Mouse (Mus musculus): ENCODE results near the gene 1700061G19Rik.

Gene 1700061G19Rik

DNA sequence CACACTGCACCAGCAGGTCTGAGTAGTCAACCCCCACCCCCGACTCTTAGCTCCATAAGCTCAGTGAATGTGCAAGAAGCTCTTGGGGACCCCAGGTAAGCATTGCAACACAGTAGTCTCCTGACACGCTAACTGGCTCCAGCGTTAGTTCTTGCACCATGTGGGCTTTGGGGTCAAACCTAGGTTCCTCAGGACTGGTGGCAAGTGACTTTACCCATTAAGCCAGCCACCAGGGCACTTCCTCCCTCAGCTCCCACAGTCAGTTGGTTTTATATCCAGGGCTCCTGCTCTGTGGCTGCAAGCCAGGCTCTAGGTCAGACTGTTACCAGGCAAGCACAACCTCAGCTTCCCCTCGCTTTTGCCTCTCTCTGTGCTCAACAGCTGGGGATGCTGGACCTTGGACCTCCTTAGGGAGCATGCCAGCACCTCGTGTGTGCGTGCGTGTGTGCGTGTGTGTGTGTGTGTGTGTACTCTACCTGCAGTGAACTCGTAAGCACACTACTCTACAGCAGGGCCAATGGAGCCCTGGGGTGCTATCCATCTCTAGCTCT, 20.2 kb downstream of the 1700061G19Rik start:
- TF ChIP-seq GATA4 (IDR thresholded peaks at IDR 0.05; ENCODE audit: insufficient replicate concordance, low read length), result no peak

DNA sequence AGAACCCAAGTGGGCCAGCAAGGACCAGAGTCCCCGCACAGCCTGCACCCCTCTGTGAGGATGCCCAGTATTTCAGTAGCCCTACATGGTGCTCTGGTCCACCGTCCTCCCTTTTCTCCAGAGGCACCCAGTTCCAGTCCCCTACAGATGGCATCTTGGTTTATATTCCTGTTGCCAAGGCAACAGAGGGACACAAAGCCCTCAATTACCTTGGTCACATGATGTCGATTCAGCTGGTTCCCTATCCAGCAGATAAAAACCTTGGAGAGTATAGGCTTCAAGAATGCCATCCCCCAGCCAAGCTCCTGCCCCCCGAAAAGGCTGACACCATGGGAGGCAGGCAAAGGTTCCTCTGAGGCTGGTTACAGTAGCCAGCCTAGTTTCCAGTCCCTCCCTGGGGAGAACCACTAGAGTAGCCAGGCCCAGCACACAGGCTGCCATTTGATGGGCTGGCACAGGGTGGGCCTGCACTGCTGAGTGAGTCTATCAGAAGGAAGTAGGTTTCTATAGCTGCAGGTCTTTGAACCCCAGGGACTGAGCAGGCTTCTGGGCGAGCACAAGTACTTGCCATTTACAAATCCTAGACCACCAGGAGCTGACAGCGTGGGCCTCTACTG, 21.3 kb downstream of the 1700061G19Rik start:
- no peak for TF ChIP-seq GATA4 (IDR thresholded peaks at IDR 0.05; ENCODE audit: insufficient replicate concordance, low read length)

DNA sequence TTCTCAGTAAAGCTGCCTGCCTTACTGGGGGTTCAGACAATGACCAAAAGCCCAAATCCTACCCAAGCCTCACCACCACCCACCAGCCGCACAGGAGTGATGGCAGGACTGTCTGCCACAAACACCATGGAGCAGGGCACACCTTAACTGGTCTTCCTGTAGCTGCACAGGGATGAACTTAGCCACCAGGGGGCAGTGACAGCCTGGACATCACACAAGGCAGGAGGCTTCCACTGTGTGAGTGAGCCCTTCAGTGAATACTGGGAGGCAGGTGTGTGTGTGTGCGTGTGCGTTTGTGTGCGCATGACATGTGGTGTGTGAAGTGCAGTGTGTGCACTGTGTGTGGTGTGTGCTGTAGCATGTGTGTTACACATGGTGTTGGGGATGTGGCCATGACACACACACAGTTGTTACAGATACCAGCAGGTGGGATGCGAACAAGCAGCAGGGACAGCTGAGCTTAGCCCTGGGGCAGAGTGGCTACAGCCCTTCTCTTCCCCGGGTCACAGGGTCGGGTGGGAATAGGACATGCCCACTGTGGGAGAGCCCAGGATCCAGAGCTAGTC, 22.4 kb downstream of the 1700061G19Rik start:
- TF ChIP-seq GATA4 (IDR thresholded peaks at IDR 0.05; ENCODE audit: insufficient replicate concordance, low read length), result no peak

DNA sequence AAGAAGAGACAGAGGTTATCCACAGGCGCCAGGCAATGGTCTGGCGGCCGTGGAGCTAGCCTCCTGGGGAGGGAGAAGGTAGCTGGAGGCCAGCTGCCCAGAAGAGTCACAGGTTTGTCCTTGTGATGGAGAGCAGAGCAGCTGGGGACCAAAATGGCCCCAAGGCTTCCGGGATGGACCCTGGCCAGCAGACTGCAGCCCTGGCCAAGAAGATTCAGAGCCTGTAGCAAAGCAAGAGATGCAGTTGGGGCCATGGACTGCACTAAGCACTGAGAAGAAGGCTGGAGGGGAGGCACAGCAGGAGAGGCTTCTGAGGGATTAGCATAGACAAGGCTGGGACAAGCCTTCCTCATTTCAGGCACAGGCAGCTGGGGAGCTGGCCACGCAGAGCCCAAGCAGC, 27.4 kb downstream of the 1700061G19Rik start:
- no peak for TF ChIP-seq GATA4 (IDR thresholded peaks at IDR 0.05; ENCODE audit: insufficient replicate concordance, low read length)

DNA sequence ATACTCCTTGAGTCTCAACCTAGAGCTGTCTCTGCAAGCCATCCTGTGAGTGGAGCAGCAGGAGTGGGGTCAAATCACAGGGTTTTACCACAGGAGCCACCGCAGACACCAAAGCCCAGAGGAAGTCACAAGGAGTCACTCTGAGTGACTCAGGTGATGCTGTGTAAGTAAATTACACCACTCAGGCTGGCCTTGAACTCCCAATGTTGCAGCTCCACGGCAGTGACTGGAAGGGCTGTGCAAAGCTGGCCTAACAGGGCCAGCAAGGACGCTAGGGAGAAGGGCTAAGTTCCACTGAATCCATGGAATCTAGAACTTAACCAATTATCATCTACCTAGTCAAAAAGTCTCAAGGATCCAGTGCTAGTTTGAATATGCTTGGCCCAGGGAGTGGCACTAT, 30.9 kb downstream of the 1700061G19Rik start:
- TF ChIP-seq GATA4 (IDR thresholded peaks at IDR 0.05; ENCODE audit: insufficient replicate concordance, low read length), result no peak

DNA sequence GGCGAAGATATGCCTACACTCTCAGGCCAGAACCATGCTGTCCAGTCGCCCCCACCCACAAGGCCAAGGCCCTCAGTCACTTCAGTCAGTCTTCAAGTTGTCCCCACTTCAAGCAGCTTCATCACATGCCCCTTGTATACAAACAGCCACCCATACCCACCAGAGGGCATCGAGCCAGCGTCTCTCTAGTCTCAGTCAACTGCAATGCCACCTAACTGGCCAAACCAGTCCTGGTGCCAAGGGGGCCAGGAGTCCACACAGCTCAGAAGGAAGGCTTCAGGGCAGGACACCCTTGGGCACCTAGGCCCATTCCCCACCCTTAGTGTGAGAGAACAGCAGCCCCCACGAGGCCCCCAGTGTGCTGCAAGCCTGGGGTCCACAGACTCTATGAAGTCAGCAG, 31.8 kb downstream of the 1700061G19Rik start:
- no peak for TF ChIP-seq GATA4 (IDR thresholded peaks at IDR 0.05; ENCODE audit: insufficient replicate concordance, low read length)

DNA sequence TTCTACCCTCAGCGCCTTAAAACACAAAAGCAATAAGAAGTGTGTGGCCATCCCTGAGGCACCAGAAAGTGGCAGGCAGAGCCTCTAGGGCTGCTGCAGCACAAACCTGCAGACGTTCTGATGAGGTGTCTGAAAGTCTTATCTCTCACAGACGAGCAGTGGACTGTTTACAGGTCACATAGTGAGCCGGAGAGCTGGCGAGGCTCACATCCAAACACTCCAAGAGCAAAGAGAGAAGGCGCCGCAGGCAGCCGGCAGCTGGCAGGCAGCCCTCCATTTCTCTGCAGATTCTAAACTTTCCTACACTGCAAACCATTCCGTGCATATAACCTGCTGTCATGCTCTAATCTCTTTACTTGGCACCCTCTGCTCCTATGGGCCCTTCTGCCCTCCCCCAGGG, 32.6 kb downstream of the 1700061G19Rik start:
- no peak for TF ChIP-seq GATA4 (IDR thresholded peaks at IDR 0.05; ENCODE audit: insufficient replicate concordance, low read length)

DNA sequence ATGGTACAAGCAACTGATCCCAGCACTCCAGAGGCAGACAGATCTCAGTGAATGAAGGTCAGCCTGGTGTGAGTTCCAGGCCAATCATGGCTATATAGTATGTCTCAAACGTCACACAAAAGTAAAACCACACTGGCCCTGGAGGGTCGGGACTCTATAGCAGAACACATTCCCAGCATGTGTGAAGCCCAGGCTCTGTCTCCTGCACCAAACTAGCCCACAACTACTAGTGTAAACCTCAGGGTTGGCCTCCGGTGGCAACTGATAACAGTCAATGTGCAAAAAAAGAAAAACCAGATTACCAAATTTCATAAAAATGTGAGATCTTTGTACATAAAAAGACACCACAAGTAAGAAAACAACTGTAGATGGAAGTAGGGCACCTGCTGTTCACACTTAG, 37.7 kb downstream of the 1700061G19Rik start:
- no peak for TF ChIP-seq GATA4 (IDR thresholded peaks at IDR 0.05; ENCODE audit: insufficient replicate concordance, low read length)

DNA sequence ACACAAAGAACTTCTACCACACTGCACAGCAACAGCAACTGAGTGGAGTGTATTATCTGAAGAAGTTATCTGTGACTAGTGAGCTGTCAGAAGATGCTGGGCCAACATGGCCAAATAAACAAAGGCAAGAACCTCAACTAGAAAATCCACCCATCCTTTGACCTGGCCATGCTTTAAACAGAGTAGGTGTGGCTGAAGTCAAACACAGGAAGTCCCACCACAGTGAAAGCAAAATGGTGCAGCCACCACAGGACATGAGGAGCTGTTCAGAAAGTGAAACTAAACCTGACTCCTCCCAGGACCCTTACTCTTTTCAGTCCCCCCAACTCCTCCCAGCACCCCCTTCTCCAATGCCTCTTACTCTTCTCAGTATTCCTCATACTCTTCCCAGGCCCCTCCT, 38.2 kb downstream of the 1700061G19Rik start:
- no peak for TF ChIP-seq GATA4 (IDR thresholded peaks at IDR 0.05; ENCODE audit: insufficient replicate concordance, low read length)

DNA sequence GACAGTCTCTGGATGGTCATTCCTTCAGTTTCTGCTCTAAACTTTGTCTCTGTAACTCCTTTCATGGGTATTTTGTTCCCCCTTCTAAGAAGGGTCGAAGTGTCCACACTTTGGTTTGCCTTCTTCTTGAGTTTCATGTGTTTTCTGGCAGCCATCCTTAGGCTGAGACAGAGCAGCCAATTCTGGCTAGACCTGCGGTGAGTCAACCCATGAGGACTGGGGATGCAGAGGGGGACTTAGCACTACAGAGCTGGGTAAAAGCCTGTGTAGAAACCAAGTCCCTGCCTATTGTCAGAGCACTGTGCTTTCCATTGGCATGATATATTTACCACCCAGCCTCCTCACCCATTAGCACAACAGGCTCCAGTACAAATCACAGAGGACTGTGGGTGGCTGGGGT, 41.9 kb downstream of the 1700061G19Rik start:
- TF ChIP-seq GATA4 (IDR thresholded peaks at IDR 0.05; ENCODE audit: insufficient replicate concordance, low read length), result no peak

DNA sequence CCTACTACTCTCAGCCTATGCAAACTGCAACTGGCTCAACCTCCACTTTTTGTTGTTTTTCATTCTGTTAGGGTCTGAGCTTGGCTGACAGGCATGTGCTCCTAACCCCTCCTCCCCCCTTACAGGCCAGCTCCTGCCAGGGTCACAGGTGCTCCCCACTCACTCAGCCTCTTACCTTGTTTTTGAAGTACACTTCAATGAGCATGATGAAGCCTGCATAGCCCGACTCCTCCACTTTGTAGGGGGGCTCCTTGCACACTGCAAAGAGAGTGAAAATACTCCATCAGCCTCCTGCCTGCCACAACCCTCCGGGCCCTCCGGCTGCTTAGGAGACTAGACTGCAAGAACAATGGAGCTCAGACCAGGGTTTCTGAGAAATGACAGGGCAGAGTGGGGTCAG, 44.4 kb downstream of the 1700061G19Rik start:
- no peak for TF ChIP-seq GATA4 (IDR thresholded peaks at IDR 0.05; ENCODE audit: insufficient replicate concordance, low read length)

DNA sequence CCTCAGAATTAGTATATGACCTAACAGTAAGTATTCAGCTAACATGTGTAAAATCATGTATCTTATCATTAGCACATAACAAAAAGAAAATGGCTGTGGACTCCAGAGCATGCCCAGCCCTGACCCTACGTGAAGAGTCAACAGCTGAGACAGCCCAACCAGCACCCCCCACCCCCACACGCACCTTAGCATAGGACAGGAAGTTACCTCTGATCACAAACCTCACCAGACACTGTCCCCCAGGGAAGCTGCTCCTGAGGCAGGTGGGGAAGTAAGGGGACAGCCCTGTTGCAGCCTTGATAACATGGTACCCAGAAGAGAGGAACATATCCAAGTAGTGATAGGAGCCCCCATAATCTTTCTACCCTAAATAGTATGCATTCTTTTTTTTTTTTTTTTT, 50.7 kb downstream of the 1700061G19Rik start:
- no peak for TF ChIP-seq GATA4 (IDR thresholded peaks at IDR 0.05; ENCODE audit: insufficient replicate concordance, low read length)

DNA sequence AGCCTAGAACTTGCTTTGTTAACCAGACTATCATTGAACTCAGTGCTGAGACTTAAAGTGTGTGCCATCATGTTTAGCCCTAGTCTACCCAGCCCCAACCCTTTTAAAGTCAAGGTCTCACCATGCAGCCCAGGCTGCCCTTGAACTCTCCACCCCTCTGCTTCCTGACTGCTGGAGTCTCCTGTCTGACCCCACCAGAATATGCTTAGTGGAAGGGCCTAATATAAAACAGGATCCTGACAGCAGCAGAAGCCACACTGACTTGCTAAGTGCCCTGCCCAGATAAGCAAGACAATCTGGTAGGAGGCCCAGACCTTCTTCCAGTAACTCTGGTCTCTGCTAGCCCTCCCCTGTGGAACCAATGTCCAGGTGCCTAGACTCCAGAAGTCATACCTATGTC, 53.8 kb downstream of the 1700061G19Rik start:
- no peak for TF ChIP-seq GATA4 (IDR thresholded peaks at IDR 0.05; ENCODE audit: insufficient replicate concordance, low read length)

DNA sequence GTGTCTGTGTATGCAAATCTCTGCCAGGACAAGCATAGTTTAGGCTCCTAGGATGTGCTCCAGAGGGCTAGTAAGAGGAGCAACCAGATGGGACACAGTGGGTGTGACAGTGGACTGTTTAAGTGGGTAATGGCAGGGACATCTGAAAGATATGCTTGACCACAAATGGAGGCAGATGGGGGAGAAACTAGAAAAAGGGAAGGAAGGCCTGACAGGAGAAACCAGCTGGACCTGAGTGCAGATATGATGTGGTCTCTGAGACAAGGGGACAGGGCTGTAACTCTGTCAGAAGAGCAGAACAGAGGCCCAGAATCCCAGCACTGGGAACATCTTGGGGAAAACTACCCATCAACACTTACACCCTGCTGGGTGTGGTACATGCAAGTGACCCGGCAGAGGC, 54.3 kb downstream of the 1700061G19Rik start:
- no peak for TF ChIP-seq GATA4 (IDR thresholded peaks at IDR 0.05; ENCODE audit: insufficient replicate concordance, low read length)

DNA sequence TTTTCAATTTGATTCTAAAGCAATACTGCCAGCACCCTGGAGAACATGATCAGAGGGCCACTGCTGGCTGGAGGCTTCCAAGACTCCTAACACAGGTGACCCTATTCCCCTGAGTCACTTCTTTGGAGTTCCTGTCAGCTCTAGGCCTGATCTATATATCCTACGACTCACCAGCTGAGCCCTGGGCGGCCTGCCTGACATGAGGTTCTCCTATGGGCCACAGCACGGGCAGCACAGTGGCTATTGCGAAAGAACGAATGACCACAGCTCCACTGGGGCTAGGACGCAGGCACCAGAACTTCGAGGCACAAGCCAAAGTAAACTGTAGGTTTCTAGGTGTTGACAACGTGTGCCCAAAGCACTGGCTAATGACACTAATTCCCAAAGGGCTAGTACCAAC, 54.7 kb downstream of the 1700061G19Rik start:
- no peak for TF ChIP-seq GATA4 (IDR thresholded peaks at IDR 0.05; ENCODE audit: insufficient replicate concordance, low read length)

DNA sequence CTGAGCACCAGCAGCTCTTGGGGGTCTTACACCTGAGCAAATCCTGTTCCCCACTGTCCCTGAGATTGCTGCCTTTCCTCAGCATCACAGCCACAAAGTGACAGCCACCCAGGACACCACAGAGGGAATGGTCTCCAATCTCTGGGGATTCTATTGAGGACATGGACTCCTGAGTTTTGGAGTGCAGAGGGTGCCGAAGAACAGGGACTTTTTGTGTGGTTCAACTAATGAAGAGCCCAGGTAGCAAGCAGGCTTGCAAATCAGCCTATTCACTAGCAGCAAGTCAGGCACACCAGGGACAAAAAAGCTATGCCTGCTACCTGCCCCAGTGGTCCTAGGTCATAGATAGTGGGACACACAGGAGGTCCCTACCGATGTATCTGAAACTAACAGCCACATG, 58.1 kb downstream of the 1700061G19Rik start:
- no peak for TF ChIP-seq GATA4 (IDR thresholded peaks at IDR 0.05; ENCODE audit: insufficient replicate concordance, low read length)
